Mouse (Mus musculus) CH12.LX (cell line): Measurements from ENCODE around the gene Gramd1b. TPM values are rescaled to one million over a fixed set of nuclear protein-coding genes. Genes with fewer than 3 reads are reported as not detected.

Experiments
- DNase-seq: peaks from one replicate; pipeline ENCODE4 v3.0.0-alpha.2; 2013; ENCODE audit errors: extremely low read depth
- H3K27ac ChIP-seq: 2 replicates; pipeline ENCODE4 v1.5.1; 2012; ENCODE audit warnings: low read depth, mild to moderate bottlenecking, control low read depth, moderate library complexity; ENCODE audit not compliant: insufficient read depth
- H3K27me3 ChIP-seq: replicated peaks from 2 replicates; pipeline ENCODE3; 2012; ENCODE audit warnings: inconsistent platforms
- H3K36me3 ChIP-seq, 2 experiments: replicated peaks in 1 of 2; 2 replicates each; pipeline versions ENCODE3 to v1.6.1; 2012; ENCODE audit warnings: inconsistent platforms in 1 of 2, low read length in 1 of 2, mild to moderate bottlenecking in 1 of 2, mixed read lengths in 1 of 2, moderate library complexity in 1 of 2; ENCODE audit not compliant: control insufficient read depth in 1 of 2, insufficient read depth in 1 of 2
- H3K4me1 ChIP-seq, 2 experiments: 2 replicates each; pipeline ENCODE4 v1.6.1; 2012; ENCODE audit warnings: inconsistent platforms in 1 of 2, moderate library complexity in 1 of 2; ENCODE audit not compliant: insufficient read depth in 2 of 2, control insufficient read depth in 1 of 2
- H3K4me2 ChIP-seq: 2 replicates; pipeline ENCODE4 v1.6.1; 2012; ENCODE audit warnings: low read depth, mild to moderate bottlenecking, control low read depth; ENCODE audit not compliant: poor library complexity, insufficient read depth, severe bottlenecking
- H3K4me3 ChIP-seq, 3 experiments: fragments of 150-350 bp in 1 of 3; sonication (generic) in 1 of 3; replicated peaks in 1 of 3; 2 replicates each; pipeline versions ENCODE3 to v1.5.1; 2011 to 2012; ENCODE audit warnings: low read depth in 2 of 3, low read length in 2 of 3, mild to moderate bottlenecking in 2 of 3, moderate library complexity in 2 of 3, control low read depth in 1 of 3, improper control_type of control experiment in 1 of 3, inconsistent platforms in 1 of 3, mixed read lengths in 1 of 3; ENCODE audit not compliant: poor library complexity in 1 of 3
- H3K79me2 ChIP-seq: replicated peaks from 2 replicates; pipeline ENCODE4 v1.6.1; 2012; ENCODE audit warnings: mild to moderate bottlenecking, moderate library complexity; ENCODE audit not compliant: control insufficient read depth, poor library complexity, insufficient read depth, severe bottlenecking; ENCODE audit errors: extremely low read depth
- H3K9ac ChIP-seq: 2 replicates; pipeline ENCODE4 v1.6.1; 2012; ENCODE audit warnings: low read depth, mild to moderate bottlenecking, control low read depth, moderate library complexity; ENCODE audit not compliant: insufficient read depth
- H3K9me3 ChIP-seq: replicated peaks from 2 replicates; pipeline ENCODE3; 2012; ENCODE audit warnings: low read length, inconsistent platforms, mixed read lengths
- BHLHE40 ChIP-seq: IDR thresholded peaks from 2 replicates; pipeline ENCODE4 v1.6.1; 2011; ENCODE audit warnings: mild to moderate bottlenecking, low read depth, low read length, improper control_type of control experiment
- CHD1 ChIP-seq: IDR thresholded peaks from 2 replicates; pipeline ENCODE4 v1.6.1; 2012; ENCODE audit warnings: low read depth, low read length, improper control_type of control experiment, inconsistent platforms
- CHD2 ChIP-seq: IDR thresholded peaks from 2 replicates; pipeline ENCODE4 v1.6.1; 2011; ENCODE audit warnings: low read length, improper control_type of control experiment
- CTCF ChIP-seq, 2 experiments: IDR thresholded peaks in 1 of 2; conservative IDR thresholded peaks in 1 of 2; 2 replicates each; pipeline ENCODE4 v1.5.1; 2011 to 2012; ENCODE audit warnings: low read depth in 2 of 2, low read length in 2 of 2, improper control_type of control experiment in 1 of 2, inconsistent platforms in 1 of 2, mild to moderate bottlenecking in 1 of 2, moderate library complexity in 1 of 2
- E2F4 ChIP-seq: IDR thresholded peaks from 2 replicates; pipeline ENCODE4 v1.6.1; 2011; ENCODE audit warnings: low read depth, low read length, improper control_type of control experiment; ENCODE audit not compliant: insufficient replicate concordance
- ELF1 ChIP-seq: IDR thresholded peaks from 2 replicates; pipeline ENCODE4 v1.6.1; 2014; ENCODE audit warnings: low read depth, mild to moderate bottlenecking, inconsistent platforms, low read length, improper control_type of control experiment
- EP300 ChIP-seq: IDR thresholded peaks from 2 replicates; pipeline ENCODE4 v1.6.1; 2011; ENCODE audit warnings: low read length, improper control_type of control experiment
- ETS1 ChIP-seq: conservative IDR thresholded peaks from 2 replicates; pipeline ENCODE4 v1.6.1; 2012; ENCODE audit warnings: low read depth, mild to moderate bottlenecking, inconsistent platforms, low read length, improper control_type of control experiment, moderate library complexity
- GABPA ChIP-seq: IDR thresholded peaks from 2 replicates; pipeline ENCODE4 v1.6.1; 2012; ENCODE audit warnings: low read depth, low read length, improper control_type of control experiment, inconsistent platforms; ENCODE audit not compliant: insufficient replicate concordance
- HCFC1 ChIP-seq: IDR thresholded peaks from 2 replicates; pipeline ENCODE4 v1.6.1; 2012; ENCODE audit warnings: low read depth, mild to moderate bottlenecking, inconsistent platforms, low read length, improper control_type of control experiment
- JUN ChIP-seq: IDR thresholded peaks from 2 replicates; pipeline ENCODE4 v1.6.1; 2011; ENCODE audit warnings: low read depth, mild to moderate bottlenecking, low read length, improper control_type of control experiment, moderate library complexity; ENCODE audit not compliant: insufficient read depth
- KAT2A ChIP-seq: IDR thresholded peaks from 2 replicates; pipeline ENCODE4 v1.6.1; 2012; ENCODE audit warnings: low read length, improper control_type of control experiment, inconsistent platforms; ENCODE audit not compliant: insufficient replicate concordance
- MAFK ChIP-seq: IDR thresholded peaks from 2 replicates; pipeline ENCODE4 v1.6.1; 2011; ENCODE audit warnings: low read length, improper control_type of control experiment; ENCODE audit not compliant: insufficient replicate concordance
- MAX ChIP-seq: IDR thresholded peaks from 2 replicates; pipeline ENCODE4 v1.6.1; 2011; ENCODE audit warnings: low read length, improper control_type of control experiment
- MAZ ChIP-seq: IDR thresholded peaks from 2 replicates; pipeline ENCODE4 v1.6.1; 2012; ENCODE audit warnings: low read depth, mild to moderate bottlenecking, inconsistent platforms, low read length, improper control_type of control experiment, moderate library complexity
- MEF2A ChIP-seq: IDR thresholded peaks from 2 replicates; pipeline ENCODE4 v1.6.1; 2014; ENCODE audit warnings: low read depth, mild to moderate bottlenecking, inconsistent platforms, low read length, improper control_type of control experiment, borderline replicate concordance
- MYC ChIP-seq: IDR thresholded peaks from 2 replicates; pipeline ENCODE4 v1.6.1; 2011; ENCODE audit warnings: low read depth, mild to moderate bottlenecking, improper control_type of control experiment, low read length
- NELFE ChIP-seq: IDR thresholded peaks from 2 replicates; pipeline ENCODE4 v1.6.1; 2011; ENCODE audit warnings: low read depth, low read length, improper control_type of control experiment
- NRF1 ChIP-seq: IDR thresholded peaks from 2 replicates; pipeline ENCODE4 v1.6.1; 2014; ENCODE audit warnings: low read depth, mild to moderate bottlenecking, inconsistent platforms, low read length, improper control_type of control experiment, moderate library complexity
- PAX5 ChIP-seq: IDR thresholded peaks from 2 replicates; pipeline ENCODE4 v1.6.1; 2012; ENCODE audit warnings: low read length, inconsistent platforms, mixed read lengths
- POLR2A ChIP-seq: IDR thresholded peaks from 2 replicates; pipeline ENCODE4 v1.6.1; 2011; ENCODE audit warnings: low read depth, mild to moderate bottlenecking, improper control_type of control experiment, low read length
- POLR2AphosphoS2 ChIP-seq: IDR thresholded peaks from 2 replicates; pipeline ENCODE4 v1.6.1; 2011; ENCODE audit warnings: low read depth, low read length, improper control_type of control experiment
- RAD21 ChIP-seq: IDR thresholded peaks from 2 replicates; pipeline ENCODE4 v1.6.1; 2011; ENCODE audit warnings: low read depth, mild to moderate bottlenecking, low read length, improper control_type of control experiment, moderate library complexity
- RCOR1 ChIP-seq: conservative IDR thresholded peaks from 2 replicates; pipeline ENCODE4 v1.6.1; 2012; ENCODE audit warnings: low read depth, mild to moderate bottlenecking, inconsistent platforms, low read length, improper control_type of control experiment
- SMC3 ChIP-seq: IDR thresholded peaks from 2 replicates; pipeline ENCODE4 v1.6.1; 2011; ENCODE audit warnings: low read depth, low read length, improper control_type of control experiment
- TBP ChIP-seq: conservative IDR thresholded peaks from 2 replicates; pipeline ENCODE4 v1.6.1; 2011; ENCODE audit warnings: low read depth, low read length, improper control_type of control experiment
- TCF12 ChIP-seq: IDR thresholded peaks from 2 replicates; pipeline ENCODE4 v1.6.1; 2014; ENCODE audit warnings: low read depth, mild to moderate bottlenecking, inconsistent platforms, low read length, improper control_type of control experiment
- UBTF ChIP-seq: IDR thresholded peaks from 2 replicates; pipeline ENCODE4 v1.6.1; 2012; ENCODE audit warnings: low read depth, mild to moderate bottlenecking, inconsistent platforms, low read length, improper control_type of control experiment, moderate library complexity
- USF1 ChIP-seq: IDR thresholded peaks from 2 replicates; pipeline ENCODE4 v1.6.1; 2014; ENCODE audit warnings: low read depth, mild to moderate bottlenecking, inconsistent platforms, low read length, improper control_type of control experiment
- ZKSCAN1 ChIP-seq: IDR thresholded peaks from 2 replicates; pipeline ENCODE4 v1.6.1; 2012; ENCODE audit warnings: low read depth, inconsistent platforms, low read length, improper control_type of control experiment, borderline replicate concordance
- dilution Hi-C: fragments of 300-500 bp; cut with MboI; formaldehyde crosslinking; loops from 2 replicates; pipeline ENCODE4 v1.14.3; 2020; ENCODE audit warnings: low sequenced_read_pairs; ENCODE audit not compliant: extremely low pct_unique_long_range_greater_than_20kb, extremely low pct_ligation_motif_present
- in situ Hi-C: fragments of 300-500 bp; cut with MboI; formaldehyde crosslinking; loops from 3 replicates; pipeline ENCODE4 v1.14.3; 2019; ENCODE audit warnings: low sequenced_read_pairs, low pct_ligation_motif_present, low pct_unique_long_range_greater_than_20kb, mixed read lengths
- polyA plus RNA-seq: library from polyadenylated mRNA; unstranded; fragments of >175 nt; gene quantifications from 2 replicates; pipeline ENCODE4 v1.2.1, GENCODE M21; 2012; ENCODE audit warnings: low read depth; ENCODE audit not compliant: insufficient read length
- total RNA-seq, 2 experiments: library from RNA; depleted of rRNA; stranded (reverse); fragments of 300-350 nt in 1 of 2; fragments of >200 nt in 1 of 2; gene quantifications; 2 replicates each; pipeline ENCODE4 v1.2.3; 2012 to 2014

Gene Gramd1b
- total and polyA plus RNA-seq, 3 experiments, result 13.3 to 40.8 (median 16.7) TPM

DNA sequence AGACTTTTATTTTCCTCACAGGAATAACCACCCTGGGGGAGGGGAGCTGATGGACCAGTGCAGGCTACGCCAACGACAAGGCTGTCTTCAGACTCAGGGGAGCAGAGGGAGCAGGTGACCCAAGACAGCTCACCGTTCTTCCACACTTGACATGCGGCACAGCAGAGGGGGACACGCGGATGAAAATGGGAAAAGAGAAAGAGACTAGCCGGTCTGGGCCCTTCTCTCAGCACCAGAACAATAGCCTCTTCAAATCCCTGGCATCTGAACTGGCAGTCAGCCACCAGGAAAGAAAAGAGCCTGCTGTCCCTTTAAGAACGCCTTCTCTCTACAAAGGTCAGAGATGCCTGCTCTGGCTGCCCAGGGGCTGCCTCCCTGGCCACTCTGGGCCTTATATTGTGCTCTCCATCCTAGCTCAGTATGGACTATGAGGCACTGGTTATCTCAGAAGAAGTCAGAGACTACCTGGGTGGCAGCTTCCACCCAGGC lies 172.7 kb downstream of the Gramd1b start:
- TF ChIP-seq CHD2 (no peak), POLR2AphosphoS2 (no peak), UBTF (no peak), PAX5 (no peak), MAZ (no peak), E2F4 (no peak), TCF12 (no peak)
- Histone ChIP-seq H3K27me3 (no peaks in the 10 kb centered on the region), H3K79me2 (no peaks in the 10 kb centered on the region; the same call in 1 of the 2 replicates), H3K9ac (no peak overlapping the region), H3K4me2 (no peak overlapping the region), H3K4me1 (peaks cover 13 to 68% of the 10 kb centered on the region in 2 experiments), H3K4me3 (no peak overlapping the region), H3K9me3 (no peaks in the 10 kb centered on the region), H3K27ac (no peak overlapping the region), H3K36me3 (peaks cover 0 to 30% of the 10 kb centered on the region in 2 experiments)
- in situ Hi-C loops (no loop called here), dilution Hi-C loops (no loop called here)
- DNase-seq, result no peak

DNA sequence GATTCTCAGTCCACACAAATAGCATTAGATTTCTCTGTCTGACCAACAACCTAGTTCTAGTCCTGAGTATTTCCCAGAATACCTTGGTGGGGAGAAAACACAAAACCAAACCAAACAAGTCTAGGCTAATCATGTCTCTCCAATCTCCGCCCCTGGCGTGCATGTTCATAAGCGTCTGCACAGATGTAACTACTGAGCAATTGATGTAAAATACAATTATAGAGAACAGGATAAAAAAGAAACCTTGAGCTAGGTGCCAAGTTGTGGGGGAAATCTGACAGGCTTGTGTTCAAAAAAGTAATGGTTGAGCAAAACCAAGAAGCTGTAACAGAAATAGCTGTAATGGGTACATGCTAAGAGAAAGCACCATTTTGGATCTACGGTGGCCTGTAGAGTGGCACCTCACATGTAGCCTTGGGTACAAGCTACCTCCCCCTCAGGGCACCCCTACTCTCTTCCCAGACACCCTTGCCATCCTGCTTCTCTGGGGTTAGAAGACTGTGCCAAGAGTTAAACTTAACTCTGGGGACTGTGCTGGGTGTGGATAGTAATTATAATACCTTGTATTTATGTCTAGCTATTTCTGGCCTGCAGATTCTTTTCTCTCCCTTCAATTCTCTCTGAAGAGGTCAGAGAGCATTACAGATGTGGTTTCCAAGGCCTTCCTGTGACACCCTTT lies 174.3 kb downstream of the Gramd1b start:
- H3K36me3 ChIP-seq, result peaks cover 0 to 31% of the 10 kb centered on the region in 2 experiments
- dilution Hi-C loops (no loop called here), in situ Hi-C loops (no loop called here)
- TF ChIP-seq MYC (no peak), HCFC1 (no peak), JUN (no peak), MAX (no peak), MAZ (0 out of 2 replicates have a peak, but pooled peaks have one; percentile 30), TCF12 (peak; percentile 36; the same call in 1 of the 2 replicates), KAT2A (0 out of 2 replicates have a peak, but pooled peaks have one; percentile 18), UBTF (no peak), GABPA (no peak), CHD2 (no peak), RAD21 (no peak), NRF1 (no peak), BHLHE40 (no peak), SMC3 (no peak), ETS1 (no peak), CHD1 (no peak), NELFE (0 out of 2 replicates have a peak, but pooled peaks have one; percentile 18), POLR2AphosphoS2 (no peak), POLR2A (no peak), CTCF (conservative IDR thresholded peaks at IDR 0.05 in 1 of 2, IDR thresholded peaks at IDR 0.05 in 1 of 2; ENCODE audit: low read depth in 2 of 2, low read length in 2 of 2) (no peak), PAX5 (no peak), MAFK (no peak), ELF1 (no peak), TBP (no peak), E2F4 (no peak), ZKSCAN1 (no peak), EP300 (no peak), MEF2A (0 out of 2 replicates have a peak, but pooled peaks have one; percentile 6), RCOR1 (no peak), USF1 (no peak)

More for the DNA sequence above, 174.3 kb downstream of the Gramd1b start:
- no peak overlapping the region for H3K4me3 ChIP-seq
- no peaks in the 10 kb centered on the region for H3K27me3 ChIP-seq
- no peak for DNase-seq
- H3K27ac ChIP-seq, result no peak overlapping the region
- peak overlapping the region; percentile 49; the same call in 1 of the 2 replicates for H3K4me2 ChIP-seq
- no peaks in the 10 kb centered on the region for H3K9me3 ChIP-seq
- peaks cover 13 to 62% of the 10 kb centered on the region in 2 experiments for H3K4me1 ChIP-seq
- no peak overlapping the region for H3K9ac ChIP-seq
- H3K79me2 ChIP-seq, result no peaks in the 10 kb centered on the region; the same call in 1 of the 2 replicates
